Comparison of ENCODE assay signal across 7 mouse cellular contexts in genomic region chr14:30716953-30717285, GRCm38 (mm10). TPM values are rescaled to one million over a fixed set of nuclear protein-coding genes. Genes with fewer than 3 reads are reported as not detected.
DNase-seq lines count a peak whose midpoint lies in the region; ATAC-seq and TF ChIP-seq lines count a peak whose summit lies in the region.

No protein-coding gene starts in this region.

- peak overlapping the region; percentile 79 for H3K4me2 ChIP-seq in stomach, postnatal 0 days (replicated peaks; ENCODE audit: low read depth)

- 0 out of 2 replicates have a peak overlapping the region, but pooled peaks have one; percentile 94 for H3K27ac ChIP-seq in embryonic facial prominence, embryonic 10.5 days (replicated peaks)
- no peak overlapping the region for H3K27ac ChIP-seq in stomach, postnatal 0 days (replicated peaks)

- peaks cover 23% of the 10 kb centered on the region for H3K27me3 ChIP-seq in embryonic facial prominence, embryonic 10.5 days (replicated peaks; ENCODE audit: low read depth, poor library complexity, severe bottlenecking)
- no peaks in the 10 kb centered on the region for H3K27me3 ChIP-seq in stomach, postnatal 0 days (ENCODE audit: control insufficient read depth, insufficient read depth, low read length)

- peak; percentile 12 for DNase-seq in thymus, postnatal 14 days
- no peak for DNase-seq in thymus, postnatal 36 days
- DNase-seq in embryonic facial prominence, embryonic 10.5 days (ENCODE audit: low spot score), result no peak
- DNase-seq in lung, postnatal 36 days, result peak; percentile 24
- DNase-seq in stomach, postnatal 0 days (ENCODE audit: low spot score), result no peak
- DNase-seq in gastrocnemius, postnatal 14 days, result no peak

- peaks cover 17% of the 10 kb centered on the region for H3K4me1 ChIP-seq in embryonic facial prominence, embryonic 10.5 days
- no peaks in the 10 kb centered on the region for H3K4me1 ChIP-seq in stomach, postnatal 0 days (replicated peaks; ENCODE audit: control insufficient read depth, insufficient read depth)

- peak overlapping the region; percentile 87 for H3K9ac ChIP-seq in stomach, postnatal 0 days (ENCODE audit: low read length)

- TF ChIP-seq CTCF in stomach, postnatal 0 days (IDR thresholded peaks at IDR 0.05; ENCODE audit: low read depth), result no peak

- H3K36me3 ChIP-seq in embryonic facial prominence, embryonic 10.5 days (replicated peaks), result no peaks in the 10 kb centered on the region
- no peaks in the 10 kb centered on the region for H3K36me3 ChIP-seq in stomach, postnatal 0 days (ENCODE audit: control insufficient read depth, insufficient read depth, low read length)

- no peak for TF ChIP-seq EP300 in stomach, postnatal 0 days (optimal IDR thresholded peaks at IDR 0.05)

- intact Hi-C loops in gastrocnemius, postnatal 14 days (cut with DNase I; ENCODE audit: low total_unique reads), result no loop called here

- ATAC-seq in inflammation-experienced regulatory T-cells, adult 6 months, result peak; percentile 43
- 0 out of 2 replicates have a peak, but pooled peaks have one; percentile 21 for ATAC-seq in stomach, postnatal 0 days (ENCODE audit: low FRiP score, low TSS enrichment)

- H3K4me3 ChIP-seq in embryonic facial prominence, embryonic 10.5 days, result peak overlapping the region; percentile 90
- peak overlapping the region; percentile 91 for H3K4me3 ChIP-seq in stomach, postnatal 0 days (ENCODE audit: low read depth, low read length)

- 10% methylated on average over 7 of the region's 7 CpGs for WGBS in embryonic facial prominence, embryonic 10.5 days
- 21% methylated on average over 7 of the region's 7 CpGs for WGBS in stomach, postnatal 0 days

- H3K9me3 ChIP-seq in embryonic facial prominence, embryonic 10.5 days, result no peaks in the 10 kb centered on the region
- no peaks in the 10 kb centered on the region for H3K9me3 ChIP-seq in stomach, postnatal 0 days (ENCODE audit: control insufficient read depth, low read length)

RNA-seq across cellular contexts. Expression of gene Sfmbt1, which starts 2.3 kb away (rescaled TPM):
- 17.0 and 18.5 TPM in 2 replicates for polyA plus RNA-seq in embryonic facial prominence, embryonic 10.5 days (2016; fragmentation: Nextera tagmentation; extraction: Ambion mirVana)
- 1 to 10 TPM; 7.1 to 9.9 (median 9.4) TPM for polyA plus RNA-seq in inflammation-experienced regulatory T-cells, adult 6 months (2017; shearing (Covaris generic))
- 5.4 and 6.2 TPM in 2 replicates for polyA plus RNA-seq in stomach, postnatal 0 days (2015; fragmentation: Nextera tagmentation; extraction: Ambion mirVana)
- 1 to 10 TPM; 7.4 to 7.9 TPM for total RNA-seq in gastrocnemius, postnatal 14 days (2021)

Comparison
In these comparisons a context has a peak if more than half of its experiments do, and no peak if none do; other contexts are left out.
1. DNase-seq: peak in thymus, postnatal 14 days (single experiment) and lung, postnatal 36 days (single experiment); none in thymus, postnatal 36 days (0 of 2), embryonic facial prominence, embryonic 10.5 days (single experiment), stomach, postnatal 0 days (single experiment) and gastrocnemius, postnatal 14 days (single experiment).